Mouse (Mus musculus) liver, embryonic 13.5 days (tissue): ENCODE measurements around the gene Primpol. TPM values are rescaled to one million over a fixed set of nuclear protein-coding genes. Genes with fewer than 3 reads are reported as not detected.
A peak's percentile ranks its signal among the peaks of the same experiment; 100 is the strongest.

Experiments used
- ATAC-seq: fragments of 200-750 bp; cut with Nextera tagmentation; 2 replicates; pipeline ENCODE4 v1.8.0; 2017; ENCODE audit warnings: low read depth, mild to moderate bottlenecking, moderate number of reproducible peaks, moderate library complexity
- DNase-seq: peaks from one replicate; pipeline ENCODE4 v3.0.0; 2022
- H3K27ac ChIP-seq: fragments of 300-500 bp; sonication (generic); 2 replicates; pipeline ENCODE4 v1.5.1; 2015; ENCODE audit warnings: moderate library complexity, mild to moderate bottlenecking, inconsistent platforms
- H3K27me3 ChIP-seq: fragments of 300-500 bp; sonication (generic); 2 replicates; pipeline ENCODE4 v1.6.1; 2015; ENCODE audit warnings: mild to moderate bottlenecking, inconsistent platforms
- H3K36me3 ChIP-seq: fragments of 300-500 bp; sonication (generic); 2 replicates; pipeline ENCODE4 v1.6.1; 2015; ENCODE audit warnings: mild to moderate bottlenecking, inconsistent platforms
- H3K4me1 ChIP-seq: fragments of 300-500 bp; sonication (generic); replicated peaks from 2 replicates; pipeline ENCODE4 v1.6.1; 2015; ENCODE audit warnings: inconsistent platforms
- H3K4me2 ChIP-seq: fragments of 300-500 bp; sonication (generic); 2 replicates; pipeline ENCODE4 v1.6.1; 2015; ENCODE audit warnings: inconsistent platforms, mild to moderate bottlenecking, moderate library complexity
- H3K4me3 ChIP-seq: fragments of 300-500 bp; sonication (generic); replicated peaks from 2 replicates; pipeline ENCODE4 v1.5.1; 2015; ENCODE audit warnings: mild to moderate bottlenecking, inconsistent platforms
- H3K9ac ChIP-seq: fragments of 300-500 bp; sonication (generic); 2 replicates; pipeline ENCODE4 v1.6.1; 2015; ENCODE audit warnings: mild to moderate bottlenecking, inconsistent platforms
- H3K9me3 ChIP-seq: fragments of 300-500 bp; sonication (generic); replicated peaks from 2 replicates; pipeline ENCODE4 v1.6.1; 2016; ENCODE audit warnings: inconsistent platforms
- WGBS: fragments of 180-500 bp; shearing (Covaris S2); methylation state at CpG from one replicate; pipeline ENCODE4 v1.1.7; 2015; ENCODE audit not compliant: insufficient replicate concordance; 5-methylcytosine and 5-hydroxymethylcytosine counted together
- polyA plus RNA-seq: library from polyadenylated mRNA; unstranded; fragments of >200 nt; fragmentation: Nextera tagmentation; extraction: Ambion mirVana; gene quantifications from 2 replicates; pipeline ENCODE4 v1.2.1, GENCODE M21; 2015

Primpol gene
- polyA plus RNA-seq, 1 experiment from 2014 or later: 9.9 TPM

DNA sequence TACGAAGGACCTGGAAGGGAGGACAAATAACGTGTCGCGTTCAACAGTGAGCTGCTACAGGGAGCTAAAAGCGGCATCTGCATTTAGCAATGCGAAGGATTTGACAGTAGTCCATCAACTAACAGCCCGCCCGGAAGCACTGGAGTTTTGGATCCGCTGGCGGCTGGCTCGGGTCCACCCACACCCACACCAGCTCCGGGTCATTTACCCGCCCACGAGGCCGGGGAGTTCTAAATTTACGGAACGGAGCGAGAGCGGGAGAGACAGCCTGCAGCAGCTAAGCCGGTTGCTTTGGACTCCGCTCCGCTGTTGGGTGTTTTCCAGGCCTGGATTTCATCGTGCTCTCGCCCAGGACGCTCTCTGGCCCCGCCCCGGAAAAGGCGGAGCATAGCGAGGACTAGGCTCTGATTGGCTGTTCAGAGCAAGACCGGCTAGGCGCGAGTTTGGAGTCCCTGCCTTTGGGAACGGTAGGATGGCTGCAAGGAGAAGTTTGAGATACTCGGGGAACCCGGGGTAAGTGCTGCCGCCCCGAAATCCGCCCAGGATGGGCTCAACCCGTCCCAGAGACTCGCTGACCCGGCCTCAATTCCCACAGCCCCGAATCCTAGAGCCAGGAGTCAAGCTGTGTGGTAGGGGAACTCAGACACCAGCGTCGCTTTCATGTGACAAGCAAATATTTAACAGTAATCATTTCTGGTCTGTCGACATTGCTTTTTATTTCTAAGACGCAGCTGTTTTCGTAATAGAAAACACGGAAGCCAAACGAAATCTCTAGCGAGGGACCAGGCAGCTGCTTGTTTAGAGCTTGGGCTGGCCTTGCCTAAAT, 65.2 kb downstream of the Primpol start, which contains the start of gene Cenpu:
Cenpu (plus strand) TSS at position 414 of the 826 bp plus-strand sequence.
- Histone ChIP-seq H3K4me2 (peak within 1 kb of the TSS; percentile 85), H3K4me3 (peak within 1 kb of the TSS; percentile 76), H3K4me1 (peaks cover 56% of the 10 kb centered on the region), H3K27me3 (no peaks in the 10 kb centered on the region), H3K9ac (peak within 1 kb of the TSS; percentile 82), H3K9me3 (no peaks in the 10 kb centered on the region), H3K27ac (peak within 1 kb of the TSS; percentile 98), H3K36me3 (peaks cover 20% of the 10 kb centered on the region)
- peak; percentile 100 for DNase-seq
- under 1% methylated on average over 50 of the region's 50 CpGs for WGBS
- ATAC-seq: peak; percentile 93

- peak overlapping the region; percentile 98 for H3K27ac ChIP-seq
- H3K4me1 ChIP-seq: peaks cover 64% of the 10 kb centered on the region
- peak overlapping the region; percentile 75 for H3K9ac ChIP-seq
- DNase-seq (peak; percentile 56), ATAC-seq (peak; percentile 23)
- peak overlapping the region; percentile 70 for H3K4me2 ChIP-seq
- no peaks in the 10 kb centered on the region for H3K9me3 ChIP-seq
- H3K4me3 ChIP-seq: peak overlapping the region; percentile 76
- no peaks in the 10 kb centered on the region for H3K27me3 ChIP-seq
- WGBS: 21% methylated on average over 4 of the region's 4 CpGs
- peaks cover 14% of the 10 kb centered on the region for H3K36me3 ChIP-seq
These were observed 66.0 kb downstream of the Primpol start for GRCm38 (mm10) chr8:46551029-46551428.

DNA sequence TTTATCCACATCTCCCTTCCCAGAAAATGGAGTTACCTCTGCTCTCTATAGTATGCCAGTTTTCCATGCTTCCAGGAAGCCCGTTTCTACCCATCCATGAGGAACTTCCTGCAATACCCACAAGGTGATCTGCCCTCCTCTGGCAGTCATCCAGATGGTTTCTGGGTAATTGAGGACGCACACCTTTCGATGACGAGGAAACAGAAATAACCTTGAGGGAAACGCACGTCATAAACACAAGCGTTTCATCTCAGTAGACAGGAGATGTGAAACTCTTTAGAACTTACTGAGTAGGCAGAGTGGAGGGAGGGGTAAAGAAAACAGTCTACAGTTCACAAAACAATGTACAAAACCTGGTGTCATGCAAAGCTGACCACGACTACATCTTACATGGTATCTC, 67.0 kb downstream of the Primpol start:
- Histone ChIP-seq H3K4me2 (no peak overlapping the region), H3K9ac (no peak overlapping the region), H3K4me1 (peaks cover 74% of the 10 kb centered on the region), H3K9me3 (no peaks in the 10 kb centered on the region), H3K27ac (peak overlapping the region; percentile 98), H3K27me3 (no peaks in the 10 kb centered on the region), H3K4me3 (no peak overlapping the region), H3K36me3 (peaks cover 4% of the 10 kb centered on the region)
- no peak for DNase-seq
- ATAC-seq: no peak
- 83% methylated on average over 8 of the region's 8 CpGs for WGBS

GRCm38 (mm10) chr8:46547245-46547644, 69.8 kb downstream of the Primpol start:
- ATAC-seq (peak; percentile 22), DNase-seq (peak; percentile 65)
- H3K27ac ChIP-seq: peak overlapping the region; percentile 98
- H3K4me2 ChIP-seq: peak overlapping the region; percentile 66
- H3K27me3 ChIP-seq: no peaks in the 10 kb centered on the region
- no peaks in the 10 kb centered on the region for H3K36me3 ChIP-seq
- H3K4me3 ChIP-seq: peak overlapping the region; percentile 41
- H3K4me1 ChIP-seq: peaks cover 78% of the 10 kb centered on the region
- H3K9me3 ChIP-seq: no peaks in the 10 kb centered on the region
- 12% methylated on average over 4 of the region's 4 CpGs for WGBS
- H3K9ac ChIP-seq: peak overlapping the region; percentile 72

- peaks cover 83% of the 10 kb centered on the region for H3K4me1 ChIP-seq
- H3K27ac ChIP-seq: peak overlapping the region; percentile 98
- H3K36me3 ChIP-seq: no peaks in the 10 kb centered on the region
- H3K9ac ChIP-seq: peak overlapping the region; percentile 72
- H3K4me2 ChIP-seq: peak overlapping the region; percentile 66
- peak; percentile 83 for ATAC-seq
- H3K4me3 ChIP-seq: peak overlapping the region; percentile 41
- H3K27me3 ChIP-seq: no peaks in the 10 kb centered on the region
- 32% methylated on average over 11 of the region's 11 CpGs for WGBS
- peak; percentile 86 for DNase-seq
- H3K9me3 ChIP-seq: no peaks in the 10 kb centered on the region
These were observed 70.4 kb downstream of the Primpol start for GRCm38 (mm10) chr8:46546431-46547176.

- Histone ChIP-seq H3K9ac (peak overlapping the region; percentile 64), H3K36me3 (no peaks in the 10 kb centered on the region), H3K4me1 (peaks cover 87% of the 10 kb centered on the region), H3K9me3 (no peaks in the 10 kb centered on the region), H3K27ac (peak overlapping the region; percentile 98), H3K27me3 (no peaks in the 10 kb centered on the region), H3K4me3 (no peak overlapping the region), H3K4me2 (no peak overlapping the region)
- no peak for DNase-seq
- ATAC-seq: no peak
- 78% methylated on average over 5 of the region's 5 CpGs for WGBS
These were observed 71.2 kb downstream of the Primpol start for GRCm38 (mm10) chr8:46545854-46546253.

- no peaks in the 10 kb centered on the region for H3K36me3 ChIP-seq
- no peak for DNase-seq
- no peaks in the 10 kb centered on the region for H3K27me3 ChIP-seq
- H3K4me2 ChIP-seq: no peak overlapping the region
- no peaks in the 10 kb centered on the region for H3K9me3 ChIP-seq
- H3K4me3 ChIP-seq: no peak overlapping the region
- peak overlapping the region; percentile 98 for H3K27ac ChIP-seq
- whole genome bisulfite sequencing: 68% methylated on average over 6 of the region's 6 CpGs
- H3K4me1 ChIP-seq: peaks cover 89% of the 10 kb centered on the region
- no peak for ATAC-seq
- no peak overlapping the region for H3K9ac ChIP-seq
These were observed 73.3 kb downstream of the Primpol start for GRCm38 (mm10) chr8:46543662-46544061.

DNA sequence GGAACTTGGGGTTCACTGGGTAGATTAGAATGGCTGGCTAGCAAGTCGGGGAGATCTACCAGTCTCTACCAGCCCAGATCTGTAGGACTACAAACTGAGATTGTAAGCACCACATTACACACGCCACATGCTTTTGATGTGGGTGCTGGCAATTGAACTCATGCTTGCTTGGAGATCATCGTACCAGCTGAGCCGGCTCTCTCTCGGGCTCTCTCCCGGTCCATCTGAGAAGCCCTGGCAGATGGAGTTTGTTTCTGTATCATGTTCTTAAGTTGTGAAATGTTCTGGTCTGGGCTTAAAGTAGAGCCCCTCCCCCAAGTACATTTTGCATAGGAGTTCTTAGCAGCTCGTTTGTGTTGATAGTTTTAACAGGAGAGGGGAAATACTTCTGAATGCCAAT, 73.8 kb downstream of the Primpol start:
- Histone ChIP-seq H3K27ac (peak overlapping the region; percentile 43; the same call in 1 of the 2 replicates), H3K4me3 (no peak overlapping the region), H3K27me3 (no peaks in the 10 kb centered on the region), H3K36me3 (no peaks in the 10 kb centered on the region), H3K4me2 (no peak overlapping the region), H3K9ac (no peak overlapping the region), H3K4me1 (peaks cover 88% of the 10 kb centered on the region), H3K9me3 (no peaks in the 10 kb centered on the region)
- no peak for DNase-seq
- no peak for ATAC-seq
- 76% methylated on average over 7 of the region's 7 CpGs for WGBS

DNA sequence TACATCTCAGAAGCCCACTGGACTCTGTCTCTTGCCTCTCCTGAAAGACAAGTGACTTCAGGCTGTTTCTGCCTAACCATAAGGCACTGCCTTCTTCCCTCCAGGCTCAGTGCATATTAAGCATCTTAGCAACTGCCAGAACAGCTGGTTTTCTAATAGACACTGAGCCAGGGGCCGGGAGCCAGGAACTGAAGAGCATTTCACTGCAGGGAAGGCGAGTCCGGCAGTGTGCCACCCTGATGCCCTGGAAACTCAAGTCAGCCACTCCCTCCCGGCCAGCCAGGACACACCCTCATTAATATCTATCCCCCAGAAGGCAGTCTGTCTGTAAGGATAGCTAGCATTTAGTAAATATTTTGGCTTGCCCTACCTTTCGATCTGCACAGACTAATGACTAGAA, 77.3 kb downstream of the Primpol start:
- ATAC-seq: peak; percentile 98
- H3K9ac ChIP-seq: peak overlapping the region; percentile 70
- H3K4me1 ChIP-seq: peaks cover 56% of the 10 kb centered on the region
- H3K4me2 ChIP-seq: peak overlapping the region; percentile 58
- peak overlapping the region; percentile 95 for H3K27ac ChIP-seq
- peak; percentile 71 for DNase-seq
- WGBS: 33% methylated on average over 5 of the region's 5 CpGs
- H3K27me3 ChIP-seq: no peaks in the 10 kb centered on the region
- no peaks in the 10 kb centered on the region for H3K9me3 ChIP-seq
- H3K36me3 ChIP-seq: peaks cover 23% of the 10 kb centered on the region
- peak overlapping the region; percentile 17; the same call in 1 of the 2 replicates for H3K4me3 ChIP-seq

GRCm38 (mm10) chr8:46533926-46534325, 83.1 kb downstream of the Primpol start:
- Histone ChIP-seq H3K4me1 (peaks cover 6% of the 10 kb centered on the region), H3K4me2 (no peak overlapping the region), H3K27me3 (no peaks in the 10 kb centered on the region), H3K9me3 (no peaks in the 10 kb centered on the region), H3K4me3 (no peak overlapping the region), H3K27ac (peak overlapping the region; percentile 23; the same call in 1 of the 2 replicates), H3K36me3 (peaks cover 77% of the 10 kb centered on the region), H3K9ac (no peak overlapping the region)
- 74% methylated on average over 7 of the region's 7 CpGs for WGBS
- DNase-seq: no peak
- no peak for ATAC-seq

GRCm38 (mm10) chr8:46530541-46530940, 86.5 kb downstream of the Primpol start:
- no peaks in the 10 kb centered on the region for H3K27me3 ChIP-seq
- no peaks in the 10 kb centered on the region for H3K4me1 ChIP-seq
- H3K9ac ChIP-seq: no peak overlapping the region
- peaks cover 87% of the 10 kb centered on the region for H3K36me3 ChIP-seq
- ATAC-seq: no peak
- no peak overlapping the region for H3K4me3 ChIP-seq
- no peak overlapping the region for H3K27ac ChIP-seq
- no peak overlapping the region for H3K4me2 ChIP-seq
- 60% methylated on average over 4 of the region's 4 CpGs for WGBS
- H3K9me3 ChIP-seq: no peaks in the 10 kb centered on the region
- no peak for DNase-seq
